Mouse (Mus musculus) splenic B cell, adult 2 months (primary cell): ENCODE data around the gene Pygm.
A peak's percentile ranks its signal among the peaks of the same experiment; 100 is the strongest.

Experiments
- DNase-seq: peaks from one replicate; pipeline ENCODE4 v3.0.0-alpha.2; 2011; ENCODE audit warnings: low read depth, low spot score
- H3K27me3 ChIP-seq: 2 replicates; pipeline ENCODE4 v1.6.1; 2012; ENCODE audit warnings: mild to moderate bottlenecking, low read length, moderate library complexity, mixed read lengths; ENCODE audit not compliant: control insufficient read depth, poor library complexity, insufficient read depth, severe bottlenecking
- H3K36me3 ChIP-seq: 2 replicates; pipeline ENCODE4 v1.6.1; 2012; ENCODE audit warnings: mild to moderate bottlenecking, low read length, moderate library complexity, mixed read lengths; ENCODE audit not compliant: control insufficient read depth, poor library complexity, insufficient read depth, severe bottlenecking

Gene Pygm

DNA sequence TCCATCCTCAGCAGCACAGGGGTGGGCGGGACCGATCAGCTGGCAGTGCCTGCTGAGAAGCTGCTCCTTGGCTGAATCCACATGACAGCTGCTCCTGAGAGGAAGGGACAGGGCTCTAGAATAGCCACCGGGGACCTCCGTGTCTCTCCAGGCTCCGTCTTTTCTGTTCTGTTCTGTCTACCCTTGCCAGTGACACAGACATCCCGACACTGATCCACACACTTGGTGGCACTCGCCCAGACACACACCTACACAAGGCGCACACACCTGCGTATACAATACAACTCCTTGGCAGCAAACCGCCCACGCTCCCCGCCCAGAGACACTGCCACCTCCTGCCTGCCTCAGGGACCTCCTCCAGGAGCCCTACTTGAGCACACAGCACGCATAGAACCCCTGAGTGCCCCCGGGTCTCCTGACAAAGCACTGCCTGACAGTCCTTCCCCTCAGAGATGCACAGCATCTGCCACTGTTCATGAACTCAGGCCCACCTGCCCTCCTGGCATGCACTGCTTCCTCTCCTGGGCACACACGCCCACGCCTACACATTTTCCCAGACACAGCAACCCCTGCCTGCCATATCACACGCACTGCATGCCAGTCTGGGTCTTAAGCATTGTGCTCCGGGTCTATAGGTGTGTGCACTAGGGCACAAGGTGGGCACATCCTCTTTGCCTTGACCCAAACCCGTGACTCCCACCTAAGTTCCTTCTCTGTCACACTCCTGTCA lies 36.4 kb downstream of the Pygm start:
- DNase-seq: no peak
- Histone ChIP-seq H3K27me3 (no peaks in the 10 kb centered on the region), H3K36me3 (no peaks in the 10 kb centered on the region)

DNA sequence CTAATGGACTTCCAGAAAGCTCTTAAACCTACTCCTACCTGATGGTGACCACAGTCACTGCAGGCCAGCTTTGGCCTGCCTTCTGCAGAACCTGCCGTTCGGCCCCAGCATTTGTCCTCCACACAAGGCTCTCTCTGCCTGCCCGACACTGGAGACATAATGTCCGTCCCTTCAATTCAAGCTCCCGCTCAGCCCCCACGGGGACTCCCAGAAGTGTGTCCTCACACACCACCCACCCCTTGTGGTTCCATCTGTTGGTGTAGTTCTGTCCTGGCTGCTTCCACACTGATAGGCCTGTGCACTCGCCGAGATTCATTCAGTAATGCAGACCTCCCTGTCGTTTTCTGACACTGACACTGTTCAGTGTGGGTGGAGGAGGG lies 37.0 kb downstream of the Pygm start:
- no peak for DNase-seq
- no peaks in the 10 kb centered on the region for H3K36me3 ChIP-seq
- no peaks in the 10 kb centered on the region for H3K27me3 ChIP-seq

DNA sequence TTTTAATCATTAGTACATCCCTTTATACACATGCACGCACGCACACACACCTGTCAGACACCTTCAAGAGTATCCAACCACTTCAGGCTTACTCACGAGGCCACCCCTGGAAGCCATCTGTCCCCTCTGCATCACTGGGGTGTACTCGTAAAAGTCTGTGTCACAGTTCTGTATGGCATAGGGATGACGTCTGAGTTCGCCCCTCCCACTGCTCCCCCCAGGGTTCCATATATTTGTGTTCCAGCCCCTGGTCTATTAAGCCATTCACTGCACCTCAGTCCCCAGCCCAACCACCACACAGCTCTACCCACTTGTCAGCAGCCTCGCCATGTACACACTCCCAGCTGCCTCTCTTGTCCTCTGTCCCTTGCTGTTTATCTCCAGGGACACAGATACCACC lies 37.8 kb downstream of the Pygm start:
- Histone ChIP-seq H3K27me3 (no peaks in the 10 kb centered on the region), H3K36me3 (no peaks in the 10 kb centered on the region)
- no peak for DNase-seq

DNA sequence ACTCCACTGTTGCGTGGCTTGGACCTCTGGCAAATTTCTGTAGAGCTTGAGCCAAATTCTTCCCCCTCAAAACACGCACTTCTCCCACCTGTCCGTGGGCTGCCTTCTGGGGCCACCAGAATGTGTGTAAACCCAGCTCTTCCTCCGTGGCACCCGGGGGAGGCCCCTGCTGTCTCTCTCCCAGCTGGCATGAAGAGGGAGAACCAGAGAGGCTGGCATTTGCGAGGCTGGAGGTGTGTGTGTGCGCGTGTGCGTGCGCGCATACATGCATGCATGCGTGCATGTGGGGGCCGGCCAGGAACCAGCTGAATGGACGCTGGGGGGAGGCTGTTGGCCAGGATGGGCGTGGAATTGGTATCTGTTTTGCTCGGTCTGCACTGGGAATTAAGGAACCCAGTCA lies 39.0 kb downstream of the Pygm start:
- no peaks in the 10 kb centered on the region for H3K27me3 ChIP-seq
- DNase-seq: no peak
- no peaks in the 10 kb centered on the region for H3K36me3 ChIP-seq

DNA sequence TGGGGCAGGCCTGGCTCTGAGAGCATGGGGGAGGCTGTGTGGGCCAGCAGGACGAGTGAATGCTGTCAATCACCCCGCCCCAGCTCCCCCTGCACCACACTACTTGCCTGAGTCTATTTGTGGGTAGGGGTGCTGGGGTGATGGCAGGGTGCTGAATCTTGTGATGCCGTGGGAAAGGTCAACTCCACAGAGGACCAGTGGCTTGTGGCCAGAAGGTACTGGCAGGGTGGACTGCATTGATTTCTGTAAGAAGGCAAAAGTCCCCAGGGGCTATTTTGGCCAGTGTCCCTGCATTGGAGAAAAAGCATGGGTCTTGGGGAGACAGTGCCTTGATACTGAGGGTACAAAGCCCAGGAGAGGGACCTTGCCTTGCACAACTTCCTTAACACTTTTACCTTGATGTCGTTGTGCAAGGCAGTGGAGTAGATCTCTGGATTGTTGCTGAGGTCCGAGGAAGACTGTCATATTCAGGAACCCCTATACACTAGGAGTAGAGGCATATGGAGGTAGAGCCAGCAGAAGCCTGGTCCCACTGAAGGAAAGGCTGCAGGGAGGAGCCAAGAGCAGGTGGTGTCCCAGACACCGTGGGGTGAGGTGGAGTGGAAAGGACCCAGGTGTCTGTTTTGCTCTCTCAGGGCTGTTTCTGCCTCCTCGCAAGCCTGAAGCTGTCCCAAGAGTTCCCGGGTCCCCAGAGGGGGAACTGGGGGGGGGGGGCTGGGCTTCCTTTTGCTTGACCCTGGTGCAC lies 40.1 kb downstream of the Pygm start:
- Histone ChIP-seq H3K36me3 (no peaks in the 10 kb centered on the region), H3K27me3 (0 out of 2 replicates have a peak, but pooled peaks cover 3% of the 10 kb centered on the region)
- DNase-seq: no peak

DNA sequence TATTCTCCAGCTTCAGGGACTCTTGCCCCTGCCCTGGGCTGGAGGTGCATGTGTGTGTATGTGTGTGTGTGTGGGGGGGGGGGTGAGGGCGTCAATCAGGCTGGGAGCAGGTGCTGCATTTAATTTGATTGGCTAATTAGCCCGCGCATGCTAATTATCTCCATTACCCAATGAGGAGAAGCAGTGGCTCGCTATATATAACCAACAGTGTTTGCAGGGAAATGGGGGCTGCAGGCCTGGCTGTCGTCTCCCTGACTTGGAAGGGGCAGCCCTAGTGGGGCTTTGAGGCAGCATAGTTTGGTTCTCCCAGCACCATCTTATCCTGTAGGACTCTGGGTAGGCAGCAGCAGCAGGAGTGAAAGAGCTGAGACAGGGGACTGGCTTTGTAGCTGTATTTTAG lies 41.4 kb downstream of the Pygm start:
- Histone ChIP-seq H3K36me3 (no peaks in the 10 kb centered on the region), H3K27me3 (0 out of 2 replicates have a peak, but pooled peaks cover 3% of the 10 kb centered on the region)
- no peak for DNase-seq

DNA sequence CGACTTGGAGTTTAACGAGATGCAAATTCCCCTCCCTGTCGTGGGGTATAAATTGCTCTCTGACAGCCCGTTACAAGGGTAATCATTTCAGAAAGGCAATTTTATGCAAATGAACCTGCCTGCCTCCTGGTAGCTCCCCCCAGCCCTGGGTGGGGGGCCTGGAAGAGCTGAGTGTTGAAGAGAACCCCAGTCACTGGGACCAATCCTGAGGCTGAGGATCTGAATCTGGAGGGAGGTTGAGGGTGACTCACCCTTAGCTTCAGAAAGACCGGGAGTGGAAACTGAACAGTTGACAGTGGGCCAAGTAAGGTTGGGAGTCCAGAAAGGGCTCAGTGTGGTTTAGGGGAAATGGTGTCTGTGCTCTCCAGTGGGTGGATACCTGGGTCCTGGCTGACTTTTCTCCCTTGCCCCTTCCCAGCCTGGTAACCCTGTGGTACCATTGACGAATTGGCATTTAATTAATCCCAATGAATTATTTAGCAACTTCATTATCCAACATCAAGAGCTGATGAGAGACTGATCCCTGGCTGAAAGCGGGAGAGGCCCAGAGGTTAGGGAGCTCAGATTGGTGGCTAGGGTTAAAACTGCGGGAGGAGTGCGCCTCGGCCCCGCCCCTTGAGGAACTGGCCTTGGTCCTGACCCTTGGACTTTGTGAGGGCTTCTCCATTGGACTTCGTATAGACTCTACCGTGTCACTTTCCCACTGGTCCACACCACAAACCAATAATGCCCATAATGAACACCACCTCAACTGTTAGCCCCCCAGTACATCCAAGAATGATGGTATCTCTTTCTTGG lies 42.7 kb downstream of the Pygm start:
- DNase-seq: peak; percentile 66

DNA sequence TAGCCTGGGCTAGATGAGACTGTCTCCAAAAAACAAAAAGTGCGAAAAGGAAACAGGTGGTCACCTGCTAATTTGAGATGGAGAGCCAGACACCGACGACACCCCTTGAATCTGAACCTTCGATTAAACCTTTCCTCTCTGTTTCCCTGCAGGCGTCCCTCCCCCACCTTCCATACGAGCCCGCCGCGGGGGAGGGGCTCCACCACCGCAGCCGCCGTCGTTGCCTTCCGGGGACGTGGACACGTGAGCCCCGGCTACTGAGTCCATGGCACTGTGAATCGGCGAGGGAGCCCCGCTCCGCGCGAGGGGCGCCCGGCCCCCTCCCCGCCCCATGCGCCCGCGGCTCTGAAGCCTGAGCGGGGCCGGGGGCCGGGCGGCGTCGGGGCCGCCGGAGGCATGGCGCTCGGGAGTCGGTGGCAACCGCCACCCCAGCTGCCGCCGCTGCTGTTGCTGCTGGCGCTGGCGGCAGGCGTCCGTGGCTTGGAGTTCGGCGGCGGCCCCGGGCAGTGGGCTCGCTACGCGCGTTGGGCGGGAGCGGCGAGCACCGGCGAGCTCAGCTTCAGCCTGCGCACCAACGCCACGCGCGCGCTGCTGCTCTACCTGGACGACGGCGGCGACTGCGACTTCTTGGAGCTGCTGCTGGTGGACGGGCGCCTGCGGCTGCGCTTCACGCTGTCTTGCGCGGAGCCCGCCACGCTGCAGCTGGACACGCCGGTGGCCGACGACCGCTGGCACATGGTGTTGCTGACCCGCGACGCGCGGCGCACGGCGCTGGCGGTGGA lies 43.6 kb downstream of the Pygm start:
- Histone ChIP-seq H3K27me3 (0 out of 2 replicates have a peak, but pooled peaks cover 3% of the 10 kb centered on the region), H3K36me3 (no peaks in the 10 kb centered on the region)
- DNase-seq: no peak

More for the DNA sequence above, 42.7 kb downstream of the Pygm start:
- Histone ChIP-seq H3K36me3 (no peaks in the 10 kb centered on the region), H3K27me3 (0 out of 2 replicates have a peak, but pooled peaks cover 3% of the 10 kb centered on the region)

DNA sequence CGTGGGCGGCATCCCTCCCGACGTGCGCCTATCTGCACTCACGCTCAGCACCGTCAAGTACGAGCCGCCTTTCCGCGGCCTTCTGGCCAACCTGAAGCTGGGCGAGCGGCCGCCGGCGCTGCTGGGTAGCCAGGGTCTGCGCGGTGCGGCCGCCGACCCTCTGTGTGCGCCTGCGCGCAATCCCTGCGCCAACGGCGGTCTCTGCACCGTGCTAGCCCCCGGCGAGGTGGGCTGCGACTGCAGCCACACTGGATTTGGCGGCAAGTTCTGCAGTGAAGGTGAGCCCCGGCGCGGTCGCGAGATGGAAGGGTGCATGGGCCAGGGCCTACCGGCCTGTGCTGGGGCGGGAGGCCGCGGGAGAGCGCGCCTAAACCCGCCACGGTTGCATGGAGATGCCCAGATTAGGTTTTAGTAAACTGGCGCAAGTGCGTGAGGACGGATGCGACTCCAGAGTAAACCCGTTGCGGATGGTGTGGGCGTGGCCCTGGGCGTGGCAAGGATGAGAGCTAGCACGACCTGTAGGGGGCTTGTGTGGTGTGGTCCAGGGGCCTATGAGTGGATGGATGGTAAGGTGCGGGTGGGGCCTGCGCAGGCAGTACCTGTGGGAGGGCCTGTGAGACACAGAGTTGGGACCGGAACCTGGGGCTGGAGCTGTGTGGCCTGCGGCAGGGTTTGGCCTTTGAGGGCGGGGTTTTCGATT lies 44.5 kb downstream of the Pygm start:
- no peaks in the 10 kb centered on the region for H3K36me3 ChIP-seq
- DNase-seq: peak; percentile 56
- H3K27me3 ChIP-seq: 0 out of 2 replicates have a peak, but pooled peaks cover 3% of the 10 kb centered on the region

DNA sequence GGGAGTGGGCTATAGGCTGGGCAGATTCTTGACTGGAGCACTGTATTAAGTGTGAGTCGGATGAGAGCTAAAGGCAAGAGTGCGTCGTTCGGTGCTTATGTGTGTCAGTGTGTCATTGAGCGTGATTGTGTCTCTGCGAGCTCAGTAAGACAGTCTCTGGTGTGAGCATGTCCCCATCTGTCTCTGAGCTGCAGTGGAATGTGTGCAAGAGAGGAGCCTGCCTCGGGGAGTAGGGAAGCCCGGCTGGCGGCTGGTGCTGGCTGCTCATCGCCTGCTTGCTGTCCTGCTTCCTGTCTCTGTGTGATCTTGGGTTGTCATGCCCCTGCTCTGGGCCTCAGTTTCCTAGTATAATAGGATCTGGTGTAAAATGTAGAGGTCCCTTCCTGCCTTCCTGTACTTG lies 58.8 kb downstream of the Pygm start:
- no peak for DNase-seq
- H3K27me3 ChIP-seq: no peaks in the 10 kb centered on the region; the same call in 1 of the 2 replicates

DNA sequence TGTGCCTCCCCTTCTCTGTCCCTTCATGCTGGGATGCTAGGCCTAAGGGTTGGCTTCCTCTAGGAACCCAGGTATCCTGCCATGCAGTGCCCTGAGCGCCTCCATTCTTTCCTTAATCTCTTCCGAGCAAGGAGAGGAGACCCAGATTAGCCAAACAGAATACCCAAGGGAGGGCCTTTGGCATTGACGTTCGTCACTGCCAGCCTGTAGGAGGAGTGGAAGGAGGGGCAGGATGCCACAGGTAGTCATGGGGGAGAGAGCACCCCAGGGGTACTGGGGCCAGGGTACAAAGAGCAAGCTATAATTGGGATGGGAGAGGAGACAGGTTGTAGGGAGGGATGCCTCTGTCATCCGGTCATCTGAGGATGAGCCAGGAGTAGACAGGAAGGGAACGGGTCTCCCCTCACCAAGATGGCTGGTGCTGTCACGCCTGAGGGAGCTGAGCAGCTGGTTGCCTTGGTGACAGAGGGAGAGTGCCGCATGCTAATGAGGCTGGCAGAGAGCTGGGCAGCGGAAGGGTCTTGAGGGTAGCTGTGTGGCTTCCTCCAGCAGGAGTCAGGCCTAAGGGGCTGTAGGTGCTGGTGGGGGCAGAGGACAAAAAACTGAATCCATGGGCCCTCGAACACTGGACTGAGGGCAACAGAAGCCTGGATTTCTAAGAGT lies 61.7 kb downstream of the Pygm start:
- H3K36me3 ChIP-seq: no peaks in the 10 kb centered on the region
- no peaks in the 10 kb centered on the region; the same call in 1 of the 2 replicates for H3K27me3 ChIP-seq
- DNase-seq: peak; percentile 40

More for the DNA sequence above, 58.8 kb downstream of the Pygm start:
- H3K36me3 ChIP-seq: no peaks in the 10 kb centered on the region

DNA sequence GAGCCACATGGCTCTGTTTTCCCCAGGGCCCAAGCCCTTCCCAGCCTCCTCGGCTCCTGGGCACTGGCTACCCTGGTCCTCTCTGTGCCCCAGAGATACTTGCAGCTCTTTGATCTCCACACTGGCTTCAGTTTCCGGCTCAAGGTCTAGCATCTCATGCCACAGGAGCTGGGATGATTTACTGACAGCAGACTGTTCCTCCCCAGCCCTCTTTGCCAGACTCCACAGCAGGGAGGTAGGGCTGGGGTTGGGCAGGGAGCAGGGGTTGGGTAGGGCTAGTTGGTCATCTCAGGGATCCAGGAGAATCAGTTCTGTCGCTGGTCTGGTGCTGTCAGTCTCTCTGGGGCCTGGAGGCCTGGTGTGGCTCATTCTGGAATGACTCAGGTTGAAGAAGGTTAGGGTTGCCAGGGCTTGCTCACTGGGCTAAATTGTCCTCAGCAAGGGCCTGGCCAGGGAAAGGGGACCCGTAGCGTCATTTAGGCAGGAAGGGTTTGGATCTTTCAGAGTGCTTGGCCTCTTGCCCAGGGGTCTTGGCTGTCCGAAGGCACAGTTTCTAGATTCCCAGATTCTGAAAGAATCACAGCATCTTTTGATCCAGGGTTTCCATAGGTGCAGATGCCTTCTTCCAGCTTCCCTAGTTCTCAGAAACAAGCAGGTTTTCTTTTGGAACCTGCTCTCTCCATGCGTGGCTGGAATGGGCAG lies 62.7 kb downstream of the Pygm start:
- DNase-seq: no peak
- H3K36me3 ChIP-seq: no peaks in the 10 kb centered on the region
- H3K27me3 ChIP-seq: no peaks in the 10 kb centered on the region; the same call in 1 of the 2 replicates
